Mouse (Mus musculus): ENCODE measurements around the gene Gpt2.

The Gpt2 gene

DNA sequence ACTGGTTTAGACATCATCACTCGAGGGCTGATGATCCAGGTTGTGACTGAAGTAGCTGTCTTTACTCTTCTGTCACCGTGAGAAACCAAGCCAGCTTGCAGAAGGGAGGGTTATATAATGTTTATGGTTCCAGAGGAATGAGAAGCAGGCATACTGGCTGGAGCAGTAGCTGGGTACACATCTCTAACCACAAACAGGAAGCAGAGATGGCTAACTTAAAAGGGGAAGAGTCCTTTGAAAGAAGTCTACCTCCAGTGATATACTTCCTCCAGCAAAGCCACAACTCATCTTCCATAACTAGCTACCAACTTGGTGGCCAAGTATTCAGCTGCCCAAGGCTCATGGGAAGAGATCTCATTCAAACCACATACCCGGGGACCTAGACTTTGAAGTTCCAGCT is 39.1 kb downstream of the Gpt2 start:
- no peak for DNase-seq

GRCm38 (mm10) chr8:85532843-85533242 is 40.5 kb downstream of the Gpt2 start:
- no peak for DNase-seq

DNA sequence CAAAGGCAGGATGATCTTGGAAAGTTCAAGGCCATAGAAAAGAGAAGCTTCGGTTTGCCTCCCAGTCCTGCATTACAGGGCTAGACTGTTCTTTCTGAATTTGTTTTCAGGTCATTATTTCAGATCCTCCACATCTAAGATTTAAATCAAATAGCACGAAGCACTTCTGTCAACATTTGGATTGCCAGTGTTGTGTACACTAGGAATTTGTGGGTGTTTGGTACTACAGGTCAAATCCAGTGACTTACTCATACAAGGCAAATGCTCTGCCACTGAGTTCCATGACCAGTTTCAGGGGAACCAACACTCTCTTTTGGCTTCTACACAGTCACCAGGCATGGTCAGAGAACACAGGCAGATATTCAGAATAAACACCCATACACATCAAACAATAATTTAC is 41.1 kb downstream of the Gpt2 start:
- no peak for DNase-seq

- no peak for DNase-seq
Measured at GRCm38 (mm10) chr8:85534163-85534562, 41.8 kb downstream of the Gpt2 start.

GRCm38 (mm10) chr8:85536332-85536731 is 44.0 kb downstream of the Gpt2 start:
- DNase-seq = no peak

GRCm38 (mm10) chr8:85551934-85552333 is 59.6 kb downstream of the Gpt2 start:
- DNase-seq = no peak

DNA sequence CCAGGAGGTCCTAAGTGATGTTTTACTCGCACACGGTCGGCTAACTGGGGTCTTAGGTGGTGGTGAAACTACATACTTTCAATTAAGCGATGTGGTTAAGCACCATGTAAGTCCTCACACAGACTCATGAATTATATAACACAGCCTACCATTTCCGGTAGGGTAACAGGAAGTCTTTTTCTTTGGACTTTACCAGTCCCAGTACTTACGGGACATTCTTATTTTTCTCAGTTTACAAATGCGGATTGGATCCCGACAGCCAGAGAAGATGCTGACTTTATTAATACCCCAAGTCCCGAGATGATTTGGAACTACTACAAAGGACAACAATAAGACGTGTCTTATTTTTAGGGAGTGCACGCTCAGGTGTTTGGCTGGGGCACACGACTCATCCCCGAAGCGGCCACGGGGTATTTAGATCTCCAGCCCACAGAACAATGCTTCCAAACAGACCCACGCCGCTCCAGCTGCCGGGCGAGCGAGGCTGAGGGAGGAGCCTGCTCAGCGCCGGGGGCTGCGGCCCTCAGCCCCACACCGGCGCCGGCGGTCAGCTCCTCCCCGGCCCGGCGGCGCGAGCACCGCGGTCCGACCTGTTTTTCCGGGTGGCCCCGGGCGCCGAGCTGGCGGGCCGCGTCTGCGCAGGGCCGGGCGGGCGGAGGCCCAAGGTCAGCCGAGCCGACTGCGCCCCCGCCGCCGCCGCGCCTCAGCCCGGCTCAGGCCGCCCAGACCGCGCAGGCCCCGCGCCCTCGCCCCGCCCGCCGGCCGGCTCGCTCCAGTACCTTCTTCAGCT is 62.2 kb downstream of the Gpt2 start:
- peak; percentile 27 for DNase-seq

DNA sequence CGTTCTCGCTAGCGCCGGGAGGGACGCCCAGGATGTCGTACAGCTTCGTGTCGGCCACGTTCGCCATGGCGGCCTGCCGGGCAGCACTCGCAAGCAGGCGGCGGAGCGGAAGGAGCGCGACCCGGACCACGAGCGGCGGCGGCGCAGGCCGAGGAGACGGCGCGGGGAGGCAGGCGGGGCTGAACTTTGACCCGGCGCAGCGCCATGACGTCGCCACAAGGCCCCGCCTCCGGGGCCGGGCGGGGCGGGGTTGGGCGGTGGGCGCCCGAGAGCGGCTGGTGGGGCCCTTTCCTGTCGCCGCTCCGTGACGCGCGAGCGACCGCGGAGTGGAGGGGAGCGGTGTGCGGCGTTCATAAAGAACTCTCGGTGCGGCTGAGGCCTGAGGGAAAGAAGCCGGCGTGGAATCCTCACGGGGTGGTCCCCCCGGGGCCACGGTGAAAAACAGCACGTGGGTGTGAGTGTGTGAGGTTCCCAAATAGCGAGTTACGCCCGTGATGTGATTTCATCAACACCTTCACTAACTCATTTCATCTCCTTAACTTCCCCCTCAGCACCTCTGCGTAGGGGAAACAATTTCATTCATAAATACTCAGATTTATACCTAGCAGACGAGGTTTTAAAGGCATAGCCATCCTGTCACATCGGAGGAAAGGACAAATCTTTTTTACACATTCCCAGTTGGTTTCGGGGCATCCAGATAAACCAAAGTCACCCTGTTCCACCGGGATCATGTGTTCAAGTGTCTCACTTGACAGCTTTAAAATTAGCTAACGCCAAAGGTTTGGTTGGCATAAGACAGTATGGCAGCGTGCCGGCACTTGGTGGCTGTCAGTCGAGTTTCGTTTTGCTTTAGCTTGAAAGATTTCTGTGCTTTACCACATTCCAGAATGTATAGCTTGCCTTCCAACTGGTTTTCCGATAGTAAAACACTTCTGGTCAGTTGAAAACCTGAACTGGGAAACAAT is 63.1 kb downstream of the Gpt2 start, which contains the start of gene Dnaja2:
Dnaja2 (minus strand) TSS at position 164 of the 965 bp plus-strand sequence.
- peak; percentile 93 for DNase-seq

DNA sequence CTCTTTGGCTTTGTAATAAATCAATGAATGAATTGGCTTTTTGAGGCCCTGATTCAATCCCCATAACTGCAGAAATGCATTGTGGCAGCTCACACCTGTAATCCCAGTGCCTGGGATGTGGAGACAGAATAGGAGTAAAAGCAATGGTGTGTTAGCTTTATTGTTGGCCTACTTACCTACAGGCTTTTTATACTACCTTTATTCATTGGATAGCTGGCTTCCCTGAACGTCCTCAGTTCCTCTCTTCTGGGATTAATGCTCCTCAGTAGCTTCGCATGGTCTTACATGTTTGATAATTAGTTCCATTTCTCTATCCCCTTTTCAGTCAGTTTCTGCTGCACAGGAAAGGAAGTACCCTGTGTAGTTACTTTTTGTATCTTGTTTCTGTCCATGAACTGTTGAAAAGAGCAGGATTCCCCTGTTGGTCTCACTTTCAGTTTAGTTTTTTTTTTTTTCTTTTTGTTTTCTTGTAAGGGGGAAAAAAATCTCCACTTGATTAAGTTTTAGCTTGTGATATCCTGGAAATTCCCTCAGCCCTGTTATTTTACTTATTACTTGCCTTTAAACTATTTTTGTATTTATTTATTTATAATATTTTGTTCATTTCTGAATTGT is 64.7 kb downstream of the Gpt2 start:
- DNase-seq = no peak

DNA sequence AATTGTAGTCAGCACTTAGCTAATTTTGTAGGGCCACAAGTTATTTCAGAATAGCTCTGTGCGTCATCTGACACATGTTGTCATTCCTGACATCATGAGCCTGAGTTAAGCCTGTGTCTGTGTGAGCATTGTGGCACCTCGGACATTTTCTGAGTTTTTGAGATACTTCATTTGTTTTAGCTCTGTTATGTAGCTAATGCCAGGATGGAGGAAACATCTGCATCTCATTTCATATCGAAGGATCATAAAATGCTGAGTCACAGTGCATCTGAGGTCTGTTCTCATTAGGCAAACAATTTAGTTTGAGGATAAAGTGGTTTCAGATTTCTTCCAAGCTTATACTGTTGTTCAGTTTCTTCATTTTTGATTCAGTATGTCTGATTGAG is 65.2 kb downstream of the Gpt2 start:
- no peak for DNase-seq

GRCm38 (mm10) chr8:85559201-85559600 is 66.8 kb downstream of the Gpt2 start:
- DNase-seq = no peak

- no peak for DNase-seq
Measured at GRCm38 (mm10) chr8:85559966-85560365, 67.6 kb downstream of the Gpt2 start.

DNA sequence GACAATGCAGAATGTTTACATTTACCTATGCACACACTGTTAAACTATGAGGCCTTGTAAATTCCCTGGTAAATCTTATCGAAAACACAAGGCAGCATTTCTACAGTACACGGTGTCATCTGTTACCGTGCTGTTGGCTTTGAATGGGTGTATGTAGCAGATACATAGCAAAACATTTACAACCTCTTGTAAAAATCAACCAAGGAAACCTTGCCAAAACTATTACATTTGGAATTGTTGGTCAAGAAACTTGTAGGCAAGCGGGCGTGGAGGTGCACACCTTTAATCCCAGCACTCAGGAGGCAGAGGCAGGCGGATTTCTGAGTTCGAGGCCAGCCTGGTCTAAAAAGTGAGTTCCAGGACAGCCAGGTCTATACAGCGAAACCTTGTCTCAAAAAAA is 71.0 kb downstream of the Gpt2 start:
- DNase-seq = no peak

- no peak for DNase-seq
Measured at GRCm38 (mm10) chr8:85565186-85565585, 72.8 kb downstream of the Gpt2 start.

DNA sequence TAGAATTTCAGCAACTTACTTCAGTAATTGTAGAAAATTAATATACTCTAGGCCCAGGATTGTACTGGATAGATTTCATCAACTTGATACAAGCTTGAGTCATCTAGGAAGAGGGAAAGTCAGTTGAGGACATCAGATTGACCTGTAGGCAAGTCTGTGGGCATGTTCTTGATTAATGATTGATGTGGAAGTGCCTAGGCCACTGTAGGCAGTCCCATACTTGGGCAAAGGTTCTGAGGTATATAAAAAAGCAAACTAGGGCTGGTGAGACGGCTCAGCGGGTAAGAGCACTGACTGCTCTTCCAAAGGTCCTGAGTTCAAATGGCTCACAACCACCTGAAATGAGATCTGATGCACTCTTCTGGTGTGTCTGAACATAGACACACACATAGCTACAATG is 75.4 kb downstream of the Gpt2 start:
- DNase-seq = peak; percentile 25

DNA sequence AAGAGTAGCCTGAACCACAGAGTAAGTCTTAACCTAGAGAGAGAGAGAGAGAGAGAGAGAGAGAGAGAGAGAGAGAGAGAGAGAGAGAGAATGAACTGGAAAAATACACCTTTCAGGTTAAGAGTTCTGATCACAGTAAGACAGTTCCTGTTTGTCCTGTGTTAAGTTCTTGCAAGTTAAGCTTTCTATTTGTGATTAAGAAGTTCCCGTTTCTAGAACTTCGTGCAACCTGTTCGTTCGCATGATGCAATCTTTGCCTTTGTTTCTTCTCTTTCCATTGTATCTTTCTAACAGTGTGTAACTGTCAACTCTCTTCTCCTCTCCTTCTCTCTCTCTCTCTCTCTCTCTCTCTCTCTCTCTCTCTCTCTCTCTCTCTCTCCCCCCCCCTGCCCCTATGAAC is 78.1 kb downstream of the Gpt2 start:
- no peak for DNase-seq

GRCm38 (mm10) chr8:85573972-85574496 is 81.7 kb downstream of the Gpt2 start:
- peak; percentile 11 for DNase-seq

Measured in kidney, adult 18-20 months (tissue).